Mouse (Mus musculus) liver, embryonic 16.5 days (tissue): Measurements from ENCODE around the gene Zfand3. TPM values are rescaled to one million over a fixed set of nuclear protein-coding genes. Genes with fewer than 3 reads are reported as not detected.

Experiments
- ATAC-seq: fragments of 200-750 bp; cut with Nextera tagmentation; 2 replicates; pipeline ENCODE4 v1.8.0; 2017; ENCODE audit warnings: low read depth, mild to moderate bottlenecking, moderate number of reproducible peaks, moderate library complexity
- H3K27ac ChIP-seq: fragments of 300-500 bp; sonication (generic); 2 replicates; pipeline ENCODE4 v1.5.1; 2014; ENCODE audit warnings: mild to moderate bottlenecking, low read length
- H3K27me3 ChIP-seq: fragments of 300-500 bp; sonication (generic); 2 replicates; pipeline ENCODE4 v1.6.1; 2014; ENCODE audit warnings: low read depth, low read length, mixed read lengths; ENCODE audit not compliant: control insufficient read depth, insufficient read depth
- H3K36me3 ChIP-seq: fragments of 300-500 bp; sonication (generic); 2 replicates; pipeline ENCODE4 v1.6.1; 2014; ENCODE audit warnings: mild to moderate bottlenecking; ENCODE audit not compliant: control insufficient read depth, insufficient read depth
- H3K4me1 ChIP-seq: fragments of 300-500 bp; sonication (generic); 2 replicates; pipeline ENCODE4 v1.6.1; 2014; ENCODE audit warnings: low read depth, low read length, mixed read lengths; ENCODE audit not compliant: control insufficient read depth
- H3K4me2 ChIP-seq: fragments of 300-500 bp; sonication (generic); 2 replicates; pipeline ENCODE4 v1.6.1; 2014; ENCODE audit warnings: low read depth, low read length, mixed read lengths
- H3K4me3 ChIP-seq: fragments of 300-500 bp; sonication (generic); 2 replicates; pipeline ENCODE4 v1.5.1; 2014; ENCODE audit warnings: low read depth, mild to moderate bottlenecking, low read length
- H3K9ac ChIP-seq: fragments of 300-500 bp; sonication (generic); 2 replicates; pipeline ENCODE4 v1.6.1; 2014; ENCODE audit warnings: low read depth, low read length
- H3K9me3 ChIP-seq: fragments of 300-500 bp; sonication (generic); replicated peaks from 2 replicates; pipeline ENCODE4 v1.6.1; 2016; ENCODE audit warnings: low read length; ENCODE audit not compliant: control insufficient read depth
- WGBS: fragments of 180-500 bp; shearing (Covaris S2); extraction: QIAGEN DNeasy Blood & Tissue Kit; methylation state at CpG from one replicate; pipeline ENCODE4 v1.1.7; 2014; ENCODE audit not compliant: insufficient replicate concordance; 5-methylcytosine and 5-hydroxymethylcytosine counted together
- polyA plus RNA-seq: library from polyadenylated mRNA; unstranded; fragments of >200 nt; fragmentation: Nextera tagmentation; extraction: Ambion mirVana; gene quantifications from 2 replicates; pipeline ENCODE4 v1.2.1, GENCODE M21; 2015

The Zfand3 gene
- polyA plus RNA-seq, 1 experiment from 2014 or later: 16.3 TPM

- no peak overlapping the region for H3K27ac ChIP-seq
- H3K4me3 ChIP-seq: no peak overlapping the region
- no peaks in the 10 kb centered on the region for H3K4me1 ChIP-seq
- no peak overlapping the region for H3K9ac ChIP-seq
- WGBS: 70% methylated on average over 3 of the region's 3 CpGs
- H3K27me3 ChIP-seq: no peaks in the 10 kb centered on the region
- H3K36me3 ChIP-seq: no peaks in the 10 kb centered on the region
- no peak for ATAC-seq
- H3K4me2 ChIP-seq: no peak overlapping the region
- no peaks in the 10 kb centered on the region for H3K9me3 ChIP-seq
Measured at GRCm38 (mm10) chr17:30069776-30070175, 65.2 kb downstream of the Zfand3 start.

- Histone ChIP-seq H3K9me3 (no peaks in the 10 kb centered on the region), H3K9ac (no peak overlapping the region), H3K4me3 (no peak overlapping the region), H3K4me1 (no peaks in the 10 kb centered on the region; the same call in 1 of the 2 replicates), H3K36me3 (no peaks in the 10 kb centered on the region), H3K27me3 (no peaks in the 10 kb centered on the region), H3K4me2 (no peak overlapping the region), H3K27ac (no peak overlapping the region)
- 61% methylated on average over 5 of the region's 5 CpGs for WGBS
- no peak for ATAC-seq
Measured at GRCm38 (mm10) chr17:30070631-30071030, 66.1 kb downstream of the Zfand3 start.

DNA sequence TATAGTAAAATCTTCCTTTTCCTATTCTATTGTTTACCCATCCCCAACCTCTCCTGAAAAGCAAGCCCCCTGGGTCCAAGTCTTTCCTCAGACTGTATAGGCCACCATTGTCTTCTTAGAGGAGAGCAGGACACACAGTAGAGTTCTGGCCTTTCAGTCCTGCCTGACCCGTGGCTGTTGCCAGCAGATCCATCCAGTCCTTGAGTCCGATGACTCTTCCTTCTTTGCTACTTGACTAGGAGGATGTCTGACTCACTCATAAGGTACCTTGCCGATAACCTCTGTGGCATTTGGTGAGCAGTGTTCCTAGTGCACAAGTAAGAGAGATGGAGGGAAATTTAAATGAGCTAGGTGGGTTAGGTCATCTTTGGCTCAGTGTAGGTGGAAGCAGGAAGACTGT, 68.1 kb downstream of the Zfand3 start:
- ATAC-seq: no peak
- 67% methylated on average over 3 of the region's 3 CpGs for WGBS
- no peaks in the 10 kb centered on the region; the same call in 1 of the 2 replicates for H3K4me1 ChIP-seq
- H3K9ac ChIP-seq: no peak overlapping the region
- H3K9me3 ChIP-seq: no peaks in the 10 kb centered on the region
- H3K36me3 ChIP-seq: no peaks in the 10 kb centered on the region
- no peaks in the 10 kb centered on the region for H3K27me3 ChIP-seq
- no peak overlapping the region for H3K4me2 ChIP-seq
- no peak overlapping the region for H3K4me3 ChIP-seq
- no peak overlapping the region for H3K27ac ChIP-seq

GRCm38 (mm10) chr17:30075896-30076295, 71.4 kb downstream of the Zfand3 start:
- WGBS: 67% methylated on average over 5 of the region's 5 CpGs

DNA sequence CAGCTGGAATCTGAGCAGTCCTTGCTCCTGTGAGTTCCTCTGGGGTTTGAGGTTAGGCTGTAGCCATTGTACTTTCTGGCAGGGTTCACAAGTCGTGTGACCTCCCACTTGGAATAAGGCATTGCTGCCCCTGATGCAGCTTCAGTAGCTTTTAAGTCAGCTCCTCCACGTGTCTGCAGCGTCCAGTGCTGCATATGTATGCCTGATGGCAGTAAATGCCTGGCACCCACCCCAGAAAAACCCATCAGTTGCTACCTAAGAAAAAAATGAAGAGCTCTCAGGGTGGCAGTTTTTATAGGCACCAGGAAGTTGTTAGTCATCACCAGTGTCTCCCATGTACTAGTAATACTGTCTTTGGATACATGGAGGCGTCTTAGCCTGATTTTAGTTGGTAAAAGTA, 79.5 kb downstream of the Zfand3 start:
- no peak overlapping the region for H3K27ac ChIP-seq
- WGBS: 67% methylated on average over 4 of the region's 4 CpGs
- no peak for ATAC-seq

More at GRCm38 (mm10) chr17:30075896-30076295, 71.4 kb downstream of the Zfand3 start:
- Histone ChIP-seq H3K4me2 (no peak overlapping the region), H3K27me3 (no peaks in the 10 kb centered on the region), H3K4me3 (no peak overlapping the region), H3K27ac (no peak overlapping the region), H3K9ac (no peak overlapping the region), H3K9me3 (no peaks in the 10 kb centered on the region), H3K4me1 (no peaks in the 10 kb centered on the region; the same call in 1 of the 2 replicates), H3K36me3 (no peaks in the 10 kb centered on the region)
- ATAC-seq: no peak

GRCm38 (mm10) chr17:30086695-30087094, 82.2 kb downstream of the Zfand3 start:
- peaks cover 3% of the 10 kb centered on the region; the same call in 1 of the 2 replicates for H3K36me3 ChIP-seq
- no peak overlapping the region for H3K9ac ChIP-seq
- H3K4me1 ChIP-seq: peaks cover 9% of the 10 kb centered on the region; the same call in 1 of the 2 replicates
- no peaks in the 10 kb centered on the region for H3K27me3 ChIP-seq
- no peak overlapping the region for H3K4me3 ChIP-seq
- H3K4me2 ChIP-seq: no peak overlapping the region
- no peak overlapping the region for H3K27ac ChIP-seq
- H3K9me3 ChIP-seq: no peaks in the 10 kb centered on the region
- no peak for ATAC-seq
- 43% methylated on average over 7 of the region's 7 CpGs for WGBS

More for the DNA sequence above, 79.5 kb downstream of the Zfand3 start:
- H3K27me3 ChIP-seq: no peaks in the 10 kb centered on the region
- H3K36me3 ChIP-seq: peaks cover 3% of the 10 kb centered on the region; the same call in 1 of the 2 replicates
- H3K9ac ChIP-seq: no peak overlapping the region
- H3K4me2 ChIP-seq: no peak overlapping the region
- no peaks in the 10 kb centered on the region for H3K9me3 ChIP-seq
- 0 out of 2 replicates have a peak, but pooled peaks cover 2% of the 10 kb centered on the region for H3K4me1 ChIP-seq
- H3K4me3 ChIP-seq: no peak overlapping the region

DNA sequence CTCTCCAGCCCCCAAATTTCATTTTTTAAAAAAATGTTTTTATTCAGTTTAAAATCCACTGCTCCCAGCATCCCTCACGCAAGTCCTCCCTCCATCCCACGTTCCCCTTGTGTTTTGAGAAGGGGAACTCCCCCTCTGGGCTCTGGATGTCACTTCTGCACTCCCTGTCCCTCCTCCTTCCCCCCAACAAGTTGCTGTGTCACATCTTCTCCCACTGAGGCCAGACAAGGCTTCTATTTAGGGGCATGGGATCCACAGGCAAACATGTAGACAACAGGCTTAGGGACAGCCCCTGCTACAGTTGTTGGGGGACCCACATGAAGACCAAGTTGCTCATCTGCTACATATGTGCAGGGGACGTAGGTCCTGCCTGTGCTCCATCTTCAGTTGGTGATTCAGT, 83.9 kb downstream of the Zfand3 start:
- Histone ChIP-seq H3K4me2 (no peak overlapping the region), H3K27me3 (no peaks in the 10 kb centered on the region), H3K36me3 (no peaks in the 10 kb centered on the region), H3K4me3 (no peak overlapping the region), H3K27ac (no peak overlapping the region), H3K9ac (no peak overlapping the region), H3K9me3 (no peaks in the 10 kb centered on the region), H3K4me1 (peaks cover 9% of the 10 kb centered on the region; the same call in 1 of the 2 replicates)
- 79% methylated on average over 3 of the region's 3 CpGs for WGBS
- no peak for ATAC-seq

GRCm38 (mm10) chr17:30090416-30090815, 85.9 kb downstream of the Zfand3 start:
- Histone ChIP-seq H3K4me2 (no peak overlapping the region), H3K4me1 (peaks cover 9% of the 10 kb centered on the region; the same call in 1 of the 2 replicates), H3K9me3 (no peaks in the 10 kb centered on the region), H3K9ac (no peak overlapping the region), H3K4me3 (no peak overlapping the region), H3K27ac (no peak overlapping the region), H3K27me3 (no peaks in the 10 kb centered on the region), H3K36me3 (no peaks in the 10 kb centered on the region; the same call in 1 of the 2 replicates)
- WGBS: 32% methylated on average over 3 of the region's 3 CpGs
- ATAC-seq: peak; percentile 50; the same call in 1 of the 2 replicates

DNA sequence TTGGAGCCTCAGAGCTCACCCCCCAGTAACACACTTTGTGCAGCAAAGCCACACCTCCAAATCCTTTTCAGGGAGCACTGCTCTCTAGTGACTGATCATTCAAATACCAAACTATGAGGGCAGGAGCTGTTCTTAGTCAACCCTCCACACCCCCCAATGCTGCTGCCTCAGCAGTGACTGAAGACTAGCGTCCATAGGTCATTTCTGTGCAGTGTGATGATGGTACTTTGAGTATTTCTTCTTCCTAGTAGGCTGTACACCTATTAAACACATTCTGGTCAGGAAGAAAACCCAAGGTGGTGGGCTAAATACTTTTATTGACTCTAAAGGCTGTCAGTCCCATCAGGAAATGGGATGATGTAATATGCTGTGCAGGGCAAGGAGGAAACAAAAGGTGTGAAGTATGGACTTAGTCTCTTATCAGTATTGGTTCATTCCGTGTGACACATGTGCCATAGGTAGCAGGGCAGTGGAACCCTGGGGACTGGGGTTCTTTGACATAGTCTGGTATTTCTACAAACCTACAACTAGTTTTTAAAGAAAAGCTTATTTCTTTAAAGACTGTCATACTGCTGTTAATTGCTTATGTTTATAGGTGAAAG, 88.7 kb downstream of the Zfand3 start:
- H3K27ac ChIP-seq: no peak overlapping the region
- H3K36me3 ChIP-seq: no peaks in the 10 kb centered on the region; the same call in 1 of the 2 replicates
- no peaks in the 10 kb centered on the region for H3K9me3 ChIP-seq
- ATAC-seq: no peak
- WGBS: 60% methylated on average over 2 of the region's 2 CpGs
- no peak overlapping the region for H3K9ac ChIP-seq
- H3K4me1 ChIP-seq: peaks cover 6% of the 10 kb centered on the region
- H3K4me3 ChIP-seq: no peak overlapping the region
- no peak overlapping the region for H3K4me2 ChIP-seq
- no peaks in the 10 kb centered on the region for H3K27me3 ChIP-seq
